Mouse (Mus musculus) thymus, adult 2 months (tissue): ENCODE data around the gene Edem2.

Source experiments
- CTCF ChIP-seq: fragments of 200-500 bp; IDR thresholded peaks from 2 replicates; pipeline ENCODE4 v1.5.1; 2012; ENCODE audit warnings: mild to moderate bottlenecking, control low read depth, low read length, moderate library complexity, borderline replicate concordance; ENCODE audit not compliant: control insufficient read depth, poor library complexity, insufficient read depth; ENCODE audit errors: extremely low read depth
- POLR2A ChIP-seq: fragments of 200-500 bp; IDR thresholded peaks from 2 replicates; pipeline ENCODE4 v1.6.1; 2012; ENCODE audit warnings: mild to moderate bottlenecking, low read length, control low read depth, moderate library complexity; ENCODE audit not compliant: control insufficient read depth, poor library complexity, insufficient read depth; ENCODE audit errors: extremely low read depth

DNA sequence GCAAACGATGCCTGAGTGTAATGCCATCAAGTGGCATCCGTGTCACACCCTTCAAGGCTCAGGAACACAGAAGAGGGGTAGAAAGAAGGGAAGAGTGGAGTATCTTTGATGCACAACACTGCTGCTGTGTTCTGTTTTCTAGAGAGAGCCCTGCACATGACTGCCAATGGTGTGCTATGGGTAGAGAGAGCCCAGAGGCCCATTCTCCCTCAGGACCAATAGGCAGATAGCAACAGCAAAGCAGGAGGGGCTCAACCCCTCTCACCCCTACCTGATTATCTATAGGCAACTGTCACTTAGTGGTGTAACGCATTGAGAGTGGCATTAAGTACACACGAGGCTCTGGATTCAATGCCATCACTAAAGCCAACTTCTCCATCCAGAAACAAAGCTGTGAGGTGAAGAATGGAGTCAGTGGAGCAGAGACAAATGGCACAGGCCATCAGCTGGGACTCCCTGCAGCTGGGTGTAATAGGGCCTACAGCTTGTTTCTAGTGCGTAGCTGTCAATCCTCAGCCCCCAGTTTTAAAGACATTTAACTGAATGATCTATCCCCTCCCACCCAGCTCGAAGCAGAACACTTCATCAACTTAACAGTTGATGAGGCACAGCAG lies 73.4 kb downstream of the Edem2 start:
- TF ChIP-seq CTCF, result no peak
- TF ChIP-seq POLR2A, result no peak
